Mouse (Mus musculus): ENCODE measurements at regions not wholly inside any gene's neighbourhood (a gene's known extent, or its start where the extent isn't known, plus 50 kb on each side); places are given as distances from the start of the nearest gene placed in this dataset.

- Histone ChIP-seq H3K36me3 (ENCODE audit: control insufficient read depth, insufficient read depth, low read length) (no peaks in the 10 kb centered on the region), H3K4me3 (ENCODE audit: low read length) (no peak overlapping the region), H3K9me3 (ENCODE audit: control insufficient read depth, low read length) (no peaks in the 10 kb centered on the region), H3K9ac (ENCODE audit: low read depth, low read length) (no peak overlapping the region), H3K4me2 (ENCODE audit: low read length) (no peak overlapping the region), H3K27ac (ENCODE audit: low read depth, low read length) (no peak overlapping the region), H3K27me3 (replicated peaks; ENCODE audit: control insufficient read depth, insufficient read depth, low read length) (no peaks in the 10 kb centered on the region), H3K4me1 (ENCODE audit: control insufficient read depth, insufficient read depth, low read depth, low read length) (no peaks in the 10 kb centered on the region; the same call in 1 of the 2 replicates)
- 97% methylated on average over 2 of the region's 2 CpGs for WGBS
- ATAC-seq, result no peak
These were observed 194.9 kb downstream of the Etnk1 start for GRCm38 (mm10) chr6:143361963-143362362.

GRCm38 (mm10) chr6:143365840-143366239, 198.8 kb downstream of the Etnk1 start:
- Histone ChIP-seq H3K9ac (ENCODE audit: low read depth, low read length) (no peak overlapping the region), H3K4me1 (ENCODE audit: control insufficient read depth, insufficient read depth, low read depth, low read length) (no peaks in the 10 kb centered on the region), H3K27ac (ENCODE audit: low read depth, low read length) (no peak overlapping the region), H3K27me3 (replicated peaks; ENCODE audit: control insufficient read depth, insufficient read depth, low read length) (no peaks in the 10 kb centered on the region), H3K4me3 (ENCODE audit: low read length) (no peak overlapping the region), H3K9me3 (ENCODE audit: control insufficient read depth, low read length) (no peaks in the 10 kb centered on the region), H3K36me3 (ENCODE audit: control insufficient read depth, insufficient read depth, low read length) (no peaks in the 10 kb centered on the region), H3K4me2 (ENCODE audit: low read length) (no peak overlapping the region)
- WGBS, result 92% methylated on average over 5 of the region's 5 CpGs
- ATAC-seq, result no peak

GRCm38 (mm10) chr6:143367804-143368203, 200.8 kb downstream of the Etnk1 start:
- WGBS, result 58% methylated on average over 3 of the region's 3 CpGs
- H3K4me2 ChIP-seq (ENCODE audit: low read length), result no peak overlapping the region
- ATAC-seq, result no peak

DNA sequence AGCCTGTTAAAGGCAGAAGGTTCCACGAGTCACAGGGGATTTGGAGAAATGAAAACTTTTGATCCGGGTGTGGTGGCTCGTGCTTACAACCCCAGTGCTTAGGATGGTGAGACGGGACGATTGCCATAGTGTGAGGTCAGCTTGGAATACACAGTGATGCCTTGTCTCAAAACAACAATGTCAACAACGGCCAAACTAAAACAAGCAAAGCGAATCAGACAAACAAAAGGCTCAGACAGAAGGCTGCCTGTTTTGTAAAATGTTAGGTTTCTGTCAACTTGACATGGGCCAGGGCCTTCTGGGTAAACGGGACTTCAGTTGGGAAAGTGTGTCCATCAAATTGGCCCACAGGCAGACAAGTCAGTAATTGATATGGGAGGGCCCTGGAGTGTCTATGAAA, 201.6 kb downstream of the Etnk1 start:
- H3K36me3 ChIP-seq (ENCODE audit: control insufficient read depth, insufficient read depth, low read length), result no peaks in the 10 kb centered on the region
- H3K9ac ChIP-seq (ENCODE audit: low read depth, low read length), result no peak overlapping the region
- no peaks in the 10 kb centered on the region for H3K27me3 ChIP-seq (replicated peaks; ENCODE audit: control insufficient read depth, insufficient read depth, low read length)
- 69% methylated on average over 8 of the region's 8 CpGs for WGBS
- H3K4me1 ChIP-seq (ENCODE audit: control insufficient read depth, insufficient read depth, low read depth, low read length), result peaks cover 6% of the 10 kb centered on the region
- no peak overlapping the region for H3K27ac ChIP-seq (ENCODE audit: low read depth, low read length)
- H3K9me3 ChIP-seq (ENCODE audit: control insufficient read depth, low read length), result no peaks in the 10 kb centered on the region
- ATAC-seq, result no peak
- no peak overlapping the region for H3K4me2 ChIP-seq (ENCODE audit: low read length)
- H3K4me3 ChIP-seq (ENCODE audit: low read length), result no peak overlapping the region

More at GRCm38 (mm10) chr6:143367804-143368203, 200.8 kb downstream of the Etnk1 start:
- Histone ChIP-seq H3K4me3 (ENCODE audit: low read length) (no peak overlapping the region), H3K27ac (ENCODE audit: low read depth, low read length) (no peak overlapping the region), H3K4me1 (ENCODE audit: control insufficient read depth, insufficient read depth, low read depth, low read length) (peaks cover 6% of the 10 kb centered on the region), H3K9me3 (ENCODE audit: control insufficient read depth, low read length) (no peaks in the 10 kb centered on the region), H3K27me3 (replicated peaks; ENCODE audit: control insufficient read depth, insufficient read depth, low read length) (no peaks in the 10 kb centered on the region), H3K36me3 (ENCODE audit: control insufficient read depth, insufficient read depth, low read length) (no peaks in the 10 kb centered on the region), H3K9ac (ENCODE audit: low read depth, low read length) (no peak overlapping the region)

DNA sequence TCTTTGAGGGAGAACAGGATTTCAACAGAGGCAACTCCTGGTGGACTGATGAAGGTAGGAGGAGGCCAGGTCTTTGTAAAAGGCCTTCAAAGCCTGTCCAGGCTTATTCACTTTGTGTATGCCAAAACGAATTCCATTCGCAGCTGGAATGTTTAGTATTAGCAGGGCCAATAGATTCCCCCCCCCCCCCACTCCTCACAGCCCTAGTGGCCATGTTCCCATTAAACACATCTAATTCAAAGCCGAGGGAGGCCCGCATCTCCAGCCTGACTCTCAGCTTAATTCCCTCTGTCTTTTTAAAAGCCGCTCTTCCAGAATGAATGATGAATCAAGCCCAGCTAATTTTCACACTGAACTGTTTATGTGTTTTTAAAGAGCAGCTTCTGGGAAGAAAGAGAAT, 205.5 kb downstream of the Etnk1 start:
- H3K4me3 ChIP-seq (ENCODE audit: low read length), result no peak overlapping the region
- H3K9me3 ChIP-seq (ENCODE audit: control insufficient read depth, low read length), result no peaks in the 10 kb centered on the region
- H3K36me3 ChIP-seq (ENCODE audit: control insufficient read depth, insufficient read depth, low read length), result no peaks in the 10 kb centered on the region
- H3K4me1 ChIP-seq (ENCODE audit: control insufficient read depth, insufficient read depth, low read depth, low read length), result peaks cover 6% of the 10 kb centered on the region
- H3K27me3 ChIP-seq (replicated peaks; ENCODE audit: control insufficient read depth, insufficient read depth, low read length), result no peaks in the 10 kb centered on the region
- no peak overlapping the region for H3K9ac ChIP-seq (ENCODE audit: low read depth, low read length)
- no peak overlapping the region for H3K27ac ChIP-seq (ENCODE audit: low read depth, low read length)
- WGBS, result 21% methylated on average over 5 of the region's 5 CpGs
- 0 out of 2 replicates have a peak, but pooled peaks have one; percentile 40 for ATAC-seq
- no peak overlapping the region for H3K4me2 ChIP-seq (ENCODE audit: low read length)

DNA sequence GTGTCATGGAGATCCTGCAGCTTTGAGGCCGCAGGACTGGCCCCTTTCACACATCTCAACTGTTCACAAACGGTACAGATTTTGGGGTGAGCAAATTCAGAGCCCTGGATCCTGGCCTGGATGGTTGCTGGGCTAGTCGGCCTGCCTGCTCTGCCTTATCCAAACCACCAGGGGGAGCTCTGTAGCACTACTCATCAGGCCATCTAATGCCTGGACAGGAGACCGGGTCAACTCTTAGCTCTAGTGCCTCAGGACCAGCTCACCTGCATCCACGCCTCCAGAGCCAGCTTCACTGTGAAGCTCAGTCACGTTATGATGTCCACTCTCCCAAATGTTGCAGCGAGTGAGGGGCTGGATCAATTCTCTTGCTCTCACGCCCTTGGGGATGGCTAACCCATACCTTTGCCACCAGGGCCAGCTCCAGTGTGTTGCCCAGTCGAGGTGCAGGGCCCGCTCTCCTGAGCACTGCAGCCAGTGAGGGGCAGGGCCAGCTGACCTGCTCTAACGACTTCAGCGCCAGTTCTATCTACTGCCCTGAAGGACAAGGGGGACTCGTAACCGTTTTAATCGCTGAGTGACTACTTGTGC, 206.8 kb downstream of the Etnk1 start:
- H3K4me1 ChIP-seq (ENCODE audit: control insufficient read depth, insufficient read depth, low read depth, low read length), result peaks cover 6% of the 10 kb centered on the region
- H3K36me3 ChIP-seq (ENCODE audit: control insufficient read depth, insufficient read depth, low read length), result no peaks in the 10 kb centered on the region
- ATAC-seq, result peak; percentile 40; the same call in 1 of the 2 replicates
- H3K9ac ChIP-seq (ENCODE audit: low read depth, low read length), result no peak overlapping the region
- H3K4me3 ChIP-seq (ENCODE audit: low read length), result no peak overlapping the region
- no peaks in the 10 kb centered on the region for H3K27me3 ChIP-seq (replicated peaks; ENCODE audit: control insufficient read depth, insufficient read depth, low read length)
- no peak overlapping the region for H3K4me2 ChIP-seq (ENCODE audit: low read length)
- H3K27ac ChIP-seq (ENCODE audit: low read depth, low read length), result no peak overlapping the region
- 64% methylated on average over 15 of the region's 15 CpGs for WGBS
- no peaks in the 10 kb centered on the region for H3K9me3 ChIP-seq (ENCODE audit: control insufficient read depth, low read length)

DNA sequence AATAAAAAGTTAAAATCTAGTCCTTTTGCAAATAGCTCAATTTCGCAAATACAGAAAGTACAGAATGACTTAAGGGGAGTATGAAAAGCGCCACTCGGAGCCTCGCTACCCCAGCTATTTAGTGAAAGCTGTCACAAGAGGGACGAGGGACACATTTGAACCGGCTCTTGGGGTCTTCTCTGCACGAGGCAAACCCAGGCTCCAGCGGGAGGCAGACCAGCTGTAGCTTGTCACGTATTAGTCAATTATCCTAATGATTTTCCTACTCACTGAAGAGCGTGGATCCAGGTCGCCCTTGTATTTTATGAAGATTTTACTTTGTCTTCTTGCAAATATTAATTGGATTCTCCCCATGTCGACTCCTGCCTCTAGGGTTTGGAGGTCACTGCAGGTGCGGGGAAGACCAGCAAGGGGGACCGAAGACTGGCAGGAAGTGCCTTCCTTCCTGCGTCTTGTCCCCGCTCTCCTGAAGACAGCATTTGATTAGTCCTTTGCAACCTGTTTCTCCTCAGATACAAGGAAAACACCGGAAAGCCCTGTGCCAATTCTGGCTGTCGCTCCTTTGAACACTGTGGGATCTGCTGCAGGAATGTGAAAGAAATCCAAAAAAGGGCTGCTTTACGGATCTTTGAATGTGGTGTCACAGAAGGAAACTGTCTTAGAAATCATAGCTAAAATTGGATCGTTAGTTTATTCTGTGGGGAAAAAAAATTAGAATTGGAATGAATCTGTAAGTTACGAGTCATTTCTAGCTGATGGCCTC, 209.1 kb downstream of the Etnk1 start:
- peaks cover 6% of the 10 kb centered on the region for H3K4me1 ChIP-seq (ENCODE audit: control insufficient read depth, insufficient read depth, low read depth, low read length)
- H3K9me3 ChIP-seq (ENCODE audit: control insufficient read depth, low read length), result no peaks in the 10 kb centered on the region
- H3K27me3 ChIP-seq (replicated peaks; ENCODE audit: control insufficient read depth, insufficient read depth, low read length), result no peaks in the 10 kb centered on the region
- no peaks in the 10 kb centered on the region for H3K36me3 ChIP-seq (ENCODE audit: control insufficient read depth, insufficient read depth, low read length)
- H3K4me3 ChIP-seq (ENCODE audit: low read length), result no peak overlapping the region
- H3K4me2 ChIP-seq (ENCODE audit: low read length), result no peak overlapping the region
- no peak for ATAC-seq
- 69% methylated on average over 21 of the region's 21 CpGs for WGBS
- no peak overlapping the region for H3K27ac ChIP-seq (ENCODE audit: low read depth, low read length)
- no peak overlapping the region for H3K9ac ChIP-seq (ENCODE audit: low read depth, low read length)

- Histone ChIP-seq H3K4me3 (ENCODE audit: low read length) (no peak overlapping the region), H3K9me3 (ENCODE audit: control insufficient read depth, low read length) (no peaks in the 10 kb centered on the region), H3K4me2 (ENCODE audit: low read length) (no peak overlapping the region), H3K27me3 (replicated peaks; ENCODE audit: control insufficient read depth, insufficient read depth, low read length) (no peaks in the 10 kb centered on the region), H3K9ac (ENCODE audit: low read depth, low read length) (no peak overlapping the region), H3K36me3 (ENCODE audit: control insufficient read depth, insufficient read depth, low read length) (no peaks in the 10 kb centered on the region), H3K27ac (ENCODE audit: low read depth, low read length) (no peak overlapping the region), H3K4me1 (ENCODE audit: control insufficient read depth, insufficient read depth, low read depth, low read length) (peaks cover 6% of the 10 kb centered on the region)
- ATAC-seq, result no peak
- WGBS, result 89% methylated on average over 14 of the region's 14 CpGs
These were observed 210.1 kb downstream of the Etnk1 start for GRCm38 (mm10) chr6:143377121-143377520.

- Histone ChIP-seq H3K4me3 (ENCODE audit: low read length) (no peak overlapping the region), H3K36me3 (ENCODE audit: control insufficient read depth, insufficient read depth, low read length) (no peaks in the 10 kb centered on the region), H3K9ac (ENCODE audit: low read depth, low read length) (no peak overlapping the region), H3K4me1 (ENCODE audit: control insufficient read depth, insufficient read depth, low read depth, low read length) (no peaks in the 10 kb centered on the region), H3K4me2 (ENCODE audit: low read length) (no peak overlapping the region), H3K27me3 (replicated peaks; ENCODE audit: control insufficient read depth, insufficient read depth, low read length) (no peaks in the 10 kb centered on the region), H3K27ac (ENCODE audit: low read depth, low read length) (no peak overlapping the region), H3K9me3 (ENCODE audit: control insufficient read depth, low read length) (no peaks in the 10 kb centered on the region)
- WGBS, result 95% methylated on average over 9 of the region's 9 CpGs
- no peak for ATAC-seq
These were observed 211.1 kb downstream of the Etnk1 start for GRCm38 (mm10) chr6:143378126-143378525.
